Mouse (Mus musculus) hindbrain, embryonic 15.5 days (tissue): ENCODE measurements around the gene Dap. TPM values are rescaled to one million over a fixed set of nuclear protein-coding genes. Genes with fewer than 3 reads are reported as not detected.
A peak's percentile ranks its signal among the peaks of the same experiment; 100 is the strongest.

ENCODE experiments used
- ATAC-seq: fragments of 200-750 bp; cut with Nextera tagmentation; 2 replicates; pipeline ENCODE4 v1.8.0; 2017; ENCODE audit warnings: low read depth, moderate number of reproducible peaks, moderate TSS enrichment; ENCODE audit not compliant: low FRiP score
- H3K27ac ChIP-seq: fragments of 300-500 bp; sonication (generic); replicated peaks from 2 replicates; pipeline ENCODE4 v1.5.1; 2015; ENCODE audit warnings: mild to moderate bottlenecking, inconsistent platforms
- H3K27me3 ChIP-seq: fragments of 300-500 bp; sonication (generic); 2 replicates; pipeline ENCODE4 v1.6.1; 2015; ENCODE audit warnings: control low read depth, inconsistent platforms
- H3K36me3 ChIP-seq: fragments of 300-500 bp; sonication (generic); 2 replicates; pipeline ENCODE4 v1.6.1; 2015; ENCODE audit warnings: control low read depth, inconsistent platforms
- H3K4me1 ChIP-seq: fragments of 300-500 bp; sonication (generic); replicated peaks from 2 replicates; pipeline ENCODE4 v1.6.1; 2015; ENCODE audit warnings: control low read depth, inconsistent platforms
- H3K4me2 ChIP-seq: fragments of 300-500 bp; sonication (generic); 2 replicates; pipeline ENCODE4 v1.6.1; 2015; ENCODE audit warnings: moderate library complexity, mild to moderate bottlenecking, inconsistent platforms
- H3K4me3 ChIP-seq: fragments of 300-500 bp; sonication (generic); 2 replicates; pipeline ENCODE4 v1.5.1; 2015; ENCODE audit warnings: mild to moderate bottlenecking, inconsistent platforms
- H3K9ac ChIP-seq: fragments of 300-500 bp; sonication (generic); 2 replicates; pipeline ENCODE4 v1.6.1; 2015; ENCODE audit warnings: inconsistent platforms
- H3K9me3 ChIP-seq: fragments of 300-500 bp; sonication (generic); 2 replicates; pipeline ENCODE4 v1.6.1; 2016; ENCODE audit warnings: control low read depth, inconsistent platforms
- WGBS: fragments of 180-500 bp; shearing (Covaris S2); methylation state at CpG from one replicate; pipeline ENCODE4 v1.1.7; 2015; 5-methylcytosine and 5-hydroxymethylcytosine counted together
- polyA plus RNA-seq: library from polyadenylated mRNA; unstranded; fragments of >200 nt; fragmentation: Nextera tagmentation; extraction: Ambion mirVana; gene quantifications from 2 replicates; pipeline ENCODE4 v1.2.1, GENCODE M21; 2015

The Dap gene
- polyA plus RNA-seq, 1 experiment from 2014 or later = 30.4 TPM

GRCm38 (mm10) chr15:31239713-31240112, 15.6 kb downstream of the Dap start:
- Histone ChIP-seq H3K4me2 (no peak overlapping the region), H3K4me3 (no peak overlapping the region), H3K4me1 (no peaks in the 10 kb centered on the region), H3K36me3 (peaks cover 3% of the 10 kb centered on the region; the same call in 1 of the 2 replicates), H3K9ac (no peak overlapping the region), H3K27me3 (no peaks in the 10 kb centered on the region), H3K9me3 (no peaks in the 10 kb centered on the region), H3K27ac (no peak overlapping the region)
- ATAC-seq = no peak
- 84% methylated on average over 13 of the region's 13 CpGs for WGBS

GRCm38 (mm10) chr15:31240181-31240580, 16.1 kb downstream of the Dap start:
- Histone ChIP-seq H3K36me3 (peaks cover 3% of the 10 kb centered on the region; the same call in 1 of the 2 replicates), H3K4me3 (no peak overlapping the region), H3K27ac (no peak overlapping the region), H3K9me3 (no peaks in the 10 kb centered on the region), H3K4me1 (no peaks in the 10 kb centered on the region), H3K4me2 (no peak overlapping the region), H3K9ac (no peak overlapping the region), H3K27me3 (no peaks in the 10 kb centered on the region)
- 90% methylated on average over 4 of the region's 4 CpGs for WGBS
- ATAC-seq = 0 out of 2 replicates have a peak, but pooled peaks have one; percentile 30

- ATAC-seq = no peak
- WGBS = 79% methylated on average over 10 of the region's 10 CpGs
- Histone ChIP-seq H3K4me2 (no peak overlapping the region), H3K36me3 (peaks cover 3% of the 10 kb centered on the region; the same call in 1 of the 2 replicates), H3K27me3 (no peaks in the 10 kb centered on the region), H3K9me3 (no peaks in the 10 kb centered on the region), H3K27ac (no peak overlapping the region), H3K9ac (no peak overlapping the region), H3K4me1 (peaks cover 11% of the 10 kb centered on the region), H3K4me3 (no peak overlapping the region)
Measured at GRCm38 (mm10) chr15:31243260-31243659, 19.1 kb downstream of the Dap start.

- Histone ChIP-seq H3K36me3 (peaks cover 3% of the 10 kb centered on the region; the same call in 1 of the 2 replicates), H3K4me3 (no peak overlapping the region), H3K4me1 (peaks cover 11% of the 10 kb centered on the region), H3K9me3 (no peaks in the 10 kb centered on the region), H3K9ac (no peak overlapping the region), H3K27me3 (no peaks in the 10 kb centered on the region), H3K4me2 (no peak overlapping the region), H3K27ac (no peak overlapping the region)
- ATAC-seq = no peak
- WGBS = 92% methylated on average over 17 of the region's 17 CpGs
Measured at GRCm38 (mm10) chr15:31244696-31245445, 20.8 kb downstream of the Dap start.

GRCm38 (mm10) chr15:31245934-31246333, 21.8 kb downstream of the Dap start:
- peaks cover 16% of the 10 kb centered on the region for H3K4me1 ChIP-seq
- WGBS = 81% methylated on average over 9 of the region's 9 CpGs
- no peaks in the 10 kb centered on the region for H3K27me3 ChIP-seq
- peaks cover 3% of the 10 kb centered on the region; the same call in 1 of the 2 replicates for H3K36me3 ChIP-seq
- no peak overlapping the region for H3K4me3 ChIP-seq
- H3K9ac ChIP-seq = no peak overlapping the region
- ATAC-seq = no peak
- no peak overlapping the region for H3K27ac ChIP-seq
- H3K4me2 ChIP-seq = no peak overlapping the region
- no peaks in the 10 kb centered on the region for H3K9me3 ChIP-seq

- no peak overlapping the region for H3K4me3 ChIP-seq
- no peak overlapping the region for H3K27ac ChIP-seq
- no peaks in the 10 kb centered on the region for H3K27me3 ChIP-seq
- no peak for ATAC-seq
- H3K4me1 ChIP-seq = peaks cover 16% of the 10 kb centered on the region
- no peaks in the 10 kb centered on the region for H3K9me3 ChIP-seq
- H3K9ac ChIP-seq = no peak overlapping the region
- WGBS = 60% methylated on average over 9 of the region's 9 CpGs
- H3K36me3 ChIP-seq = no peaks in the 10 kb centered on the region
- no peak overlapping the region for H3K4me2 ChIP-seq
Measured at GRCm38 (mm10) chr15:31247035-31247434, 22.9 kb downstream of the Dap start.

GRCm38 (mm10) chr15:31248882-31249281, 24.8 kb downstream of the Dap start:
- H3K4me1 ChIP-seq = peaks cover 20% of the 10 kb centered on the region
- H3K27me3 ChIP-seq = no peaks in the 10 kb centered on the region
- H3K9ac ChIP-seq = no peak overlapping the region
- no peak overlapping the region for H3K27ac ChIP-seq
- WGBS = 76% methylated on average over 7 of the region's 7 CpGs
- H3K4me2 ChIP-seq = no peak overlapping the region
- no peaks in the 10 kb centered on the region for H3K9me3 ChIP-seq
- ATAC-seq = no peak
- H3K4me3 ChIP-seq = no peak overlapping the region
- H3K36me3 ChIP-seq = no peaks in the 10 kb centered on the region

GRCm38 (mm10) chr15:31250027-31250426, 25.9 kb downstream of the Dap start:
- Histone ChIP-seq H3K9me3 (no peaks in the 10 kb centered on the region), H3K9ac (no peak overlapping the region), H3K27me3 (no peaks in the 10 kb centered on the region), H3K36me3 (no peaks in the 10 kb centered on the region), H3K4me3 (no peak overlapping the region), H3K27ac (no peak overlapping the region), H3K4me2 (no peak overlapping the region), H3K4me1 (peaks cover 20% of the 10 kb centered on the region)
- 59% methylated on average over 2 of the region's 2 CpGs for WGBS
- ATAC-seq = no peak

GRCm38 (mm10) chr15:31250676-31251075, 26.6 kb downstream of the Dap start:
- no peaks in the 10 kb centered on the region for H3K9me3 ChIP-seq
- ATAC-seq = no peak
- no peak overlapping the region for H3K27ac ChIP-seq
- 32% methylated on average over 3 of the region's 3 CpGs for WGBS
- H3K4me3 ChIP-seq = no peak overlapping the region
- peaks cover 20% of the 10 kb centered on the region for H3K4me1 ChIP-seq
- no peak overlapping the region for H3K9ac ChIP-seq
- H3K27me3 ChIP-seq = no peaks in the 10 kb centered on the region
- no peaks in the 10 kb centered on the region for H3K36me3 ChIP-seq
- no peak overlapping the region for H3K4me2 ChIP-seq

GRCm38 (mm10) chr15:31251189-31251588, 27.1 kb downstream of the Dap start:
- no peak for ATAC-seq
- Histone ChIP-seq H3K4me1 (peaks cover 20% of the 10 kb centered on the region), H3K4me2 (no peak overlapping the region), H3K27me3 (no peaks in the 10 kb centered on the region), H3K9ac (no peak overlapping the region), H3K4me3 (no peak overlapping the region), H3K9me3 (no peaks in the 10 kb centered on the region), H3K27ac (no peak overlapping the region), H3K36me3 (no peaks in the 10 kb centered on the region)
- 88% methylated on average over 6 of the region's 6 CpGs for WGBS

GRCm38 (mm10) chr15:31252590-31253311, 28.6 kb downstream of the Dap start:
- H3K9ac ChIP-seq = no peak overlapping the region
- 69% methylated on average over 16 of the region's 16 CpGs for WGBS
- no peaks in the 10 kb centered on the region for H3K36me3 ChIP-seq
- no peaks in the 10 kb centered on the region for H3K9me3 ChIP-seq
- H3K4me1 ChIP-seq = 0 out of 2 replicates have a peak, but pooled peaks cover 10% of the 10 kb centered on the region
- H3K4me2 ChIP-seq = no peak overlapping the region
- no peak overlapping the region for H3K27ac ChIP-seq
- no peaks in the 10 kb centered on the region for H3K27me3 ChIP-seq
- H3K4me3 ChIP-seq = no peak overlapping the region
- no peak for ATAC-seq

- Histone ChIP-seq H3K4me3 (no peak overlapping the region), H3K27me3 (no peaks in the 10 kb centered on the region), H3K4me1 (0 out of 2 replicates have a peak, but pooled peaks cover 10% of the 10 kb centered on the region), H3K4me2 (no peak overlapping the region), H3K9ac (no peak overlapping the region), H3K27ac (no peak overlapping the region), H3K9me3 (no peaks in the 10 kb centered on the region), H3K36me3 (no peaks in the 10 kb centered on the region)
- ATAC-seq = no peak
- 71% methylated on average over 8 of the region's 8 CpGs for WGBS
Measured at GRCm38 (mm10) chr15:31253380-31253779, 29.3 kb downstream of the Dap start.
